Mouse (Mus musculus) C2C12 (cell line): ENCODE results near the gene Patj. TPM values are rescaled to one million over a fixed set of nuclear protein-coding genes. Genes with fewer than 3 reads are reported as not detected.

ENCODE experiments used
- H3K27me3 ChIP-seq: one replicate; pipeline ENCODE4 v1.6.1; 2011; ENCODE audit not compliant: control insufficient read depth, insufficient read depth, insufficient read length
- H3K36me3 ChIP-seq: one replicate; pipeline ENCODE4 v1.6.1; 2011; ENCODE audit not compliant: control insufficient read depth, insufficient read depth
- H3K4me3 ChIP-seq: one replicate; pipeline ENCODE4 v1.5.1; 2011; ENCODE audit warnings: mild to moderate bottlenecking, control low read depth; ENCODE audit not compliant: poor library complexity, insufficient read depth, severe bottlenecking
- H3K79me2 ChIP-seq: one replicate; pipeline ENCODE4 v1.6.1; 2011; ENCODE audit not compliant: control insufficient read depth, insufficient read depth
- H3K79me3 ChIP-seq: one replicate; pipeline ENCODE4 v1.6.1; 2011; ENCODE audit warnings: low read depth, control low read depth
- H3ac ChIP-seq: one replicate; pipeline ENCODE3; 2011; ENCODE audit warnings: low read depth; ENCODE audit not compliant: control insufficient read depth, insufficient read length
- CEBPB ChIP-seq: IDR thresholded peaks from one replicate; pipeline ENCODE4 v1.6.1; 2011; ENCODE audit warnings: low read depth, mild to moderate bottlenecking, control low read depth, moderate library complexity
- CTCF ChIP-seq: IDR thresholded peaks from one replicate; pipeline ENCODE4 v1.5.1; 2011; ENCODE audit not compliant: control insufficient read depth, insufficient read depth, insufficient read length
- FOSL1 ChIP-seq: IDR thresholded peaks from one replicate; pipeline ENCODE4 v1.8.0; 2011; ENCODE audit warnings: mild to moderate bottlenecking, low read length; ENCODE audit not compliant: poor library complexity, insufficient read depth, severe bottlenecking
- MAX ChIP-seq: IDR thresholded peaks from one replicate; pipeline ENCODE4 v1.6.1; 2011; ENCODE audit warnings: mild to moderate bottlenecking, control low read depth
- MYOD1 ChIP-seq: IDR thresholded peaks from one replicate; pipeline ENCODE4 v1.6.1; 2011; ENCODE audit warnings: low read depth; ENCODE audit not compliant: control insufficient read depth, insufficient read length
- MYOG ChIP-seq: IDR thresholded peaks from one replicate; pipeline ENCODE4 v1.6.1; 2011; ENCODE audit not compliant: control insufficient read depth, insufficient read length; ENCODE audit errors: extremely low read depth
- USF1 ChIP-seq: IDR thresholded peaks from one replicate; pipeline ENCODE4 v1.6.1; 2011; ENCODE audit warnings: low read depth, mild to moderate bottlenecking, control low read depth, moderate library complexity
- polyA plus RNA-seq: library from polyadenylated mRNA; unstranded; fragments of >200 nt; fragmentation: generic; extraction: Trizol; gene quantifications from one replicate; pipeline ENCODE4 v1.2.1, GENCODE M21; 2012; ENCODE audit warnings: missing spikeins

Patj gene
- polyA plus RNA-seq, 1 experiment: 3.3 TPM

DNA sequence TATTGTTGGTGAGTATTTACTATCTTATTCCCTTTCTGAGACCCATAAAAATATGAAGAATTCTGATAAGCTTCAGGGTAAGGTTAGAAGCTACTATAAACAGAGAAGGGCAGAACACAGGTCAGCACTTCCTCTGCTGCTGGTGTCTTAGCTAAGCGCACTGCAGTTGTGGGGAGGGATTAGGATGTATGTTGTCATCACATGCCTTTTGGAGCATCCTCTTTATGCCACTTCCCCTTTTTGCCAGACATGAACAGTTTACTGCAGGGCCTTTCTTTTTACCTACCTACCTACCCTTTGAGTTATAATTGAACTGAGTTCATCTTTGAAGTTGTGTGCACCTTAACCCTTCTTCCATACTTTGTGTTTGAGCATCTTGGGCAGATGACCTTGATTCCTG is 69.9 kb downstream of the Patj start:
- Histone ChIP-seq H3K79me2 (no peaks in the 10 kb centered on the region), H3ac (no peak overlapping the region), H3K27me3 (no peaks in the 10 kb centered on the region), H3K79me3 (no peaks in the 10 kb centered on the region), H3K36me3 (no peaks in the 10 kb centered on the region), H3K4me3 (no peak overlapping the region)
- TF ChIP-seq CTCF: no peak
- TF ChIP-seq CEBPB: no peak
- no peak for TF ChIP-seq USF1
- no peak for TF ChIP-seq FOSL1
- TF ChIP-seq MYOD1: no peak
- TF ChIP-seq MAX: no peak
- no peak for TF ChIP-seq MYOG

DNA sequence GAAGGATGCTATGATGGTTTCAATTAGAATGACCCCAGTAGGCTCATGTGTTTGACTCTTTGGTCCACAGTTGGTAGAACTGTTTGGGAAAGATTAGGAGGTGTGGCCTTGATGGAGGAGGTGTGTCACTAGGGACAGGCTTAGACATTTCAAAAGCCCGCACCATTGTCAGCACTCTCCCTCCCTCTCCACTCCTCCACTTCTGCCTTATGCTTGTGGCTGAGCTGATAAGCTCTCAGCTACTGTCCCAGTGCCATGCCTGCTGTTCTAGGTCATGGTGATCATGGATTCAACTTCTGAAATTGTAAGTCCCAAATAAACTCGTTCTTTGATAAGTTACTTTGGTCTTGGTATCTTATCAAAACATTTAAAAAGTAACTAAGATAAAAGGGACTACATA is 70.3 kb downstream of the Patj start:
- Histone ChIP-seq H3ac (no peak overlapping the region), H3K27me3 (no peaks in the 10 kb centered on the region), H3K4me3 (no peak overlapping the region)

DNA sequence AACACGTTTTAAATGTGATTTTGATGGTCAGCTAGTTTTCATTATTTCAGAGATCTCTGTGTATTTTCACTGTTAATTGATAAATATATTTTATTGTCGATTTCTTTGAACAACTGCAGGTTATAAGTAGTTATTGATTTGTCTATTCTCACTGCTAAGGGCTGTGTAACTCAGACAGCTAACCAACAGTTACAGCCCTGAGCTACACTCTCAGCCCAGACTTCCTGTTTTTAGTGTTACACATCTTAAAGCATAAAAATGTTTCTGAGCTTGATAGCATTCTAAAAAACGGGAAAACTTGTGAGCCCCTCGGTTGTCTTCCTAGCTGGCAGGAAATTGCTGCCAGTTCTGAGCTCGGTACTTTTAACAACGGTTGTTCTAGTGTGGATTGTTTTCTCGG is 75.8 kb downstream of the Patj start:
- no peaks in the 10 kb centered on the region for H3K79me3 ChIP-seq

More for the DNA sequence above, 70.3 kb downstream of the Patj start:
- no peak for TF ChIP-seq CEBPB
- TF ChIP-seq FOSL1: no peak
- TF ChIP-seq USF1: no peak
- TF ChIP-seq MAX: no peak
- no peak for TF ChIP-seq MYOG
- no peak for TF ChIP-seq MYOD1
- TF ChIP-seq CTCF: no peak
- H3K79me3 ChIP-seq: no peaks in the 10 kb centered on the region
- no peaks in the 10 kb centered on the region for H3K79me2 ChIP-seq
- no peaks in the 10 kb centered on the region for H3K36me3 ChIP-seq

DNA sequence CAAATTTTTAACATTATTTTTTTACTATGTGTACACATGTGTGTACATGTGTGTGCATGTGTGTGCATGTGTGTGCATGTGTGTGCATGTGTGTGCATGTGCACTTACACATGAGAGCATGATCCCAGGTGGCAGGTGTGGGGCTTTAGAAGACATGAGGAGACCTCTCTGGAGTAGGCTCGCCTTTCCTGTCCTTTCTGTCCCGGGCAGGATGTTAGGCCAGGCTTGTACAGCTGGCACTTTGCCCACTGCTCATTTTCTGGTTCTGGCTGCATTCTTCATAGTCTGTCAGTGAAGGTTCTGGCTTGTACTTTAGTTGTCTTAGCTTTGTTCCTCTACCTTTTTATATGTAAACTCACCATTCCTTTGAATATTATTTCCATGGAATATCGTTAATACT is 77.9 kb downstream of the Patj start:
- no peak overlapping the region for H3K4me3 ChIP-seq
- TF ChIP-seq CTCF (no peak), FOSL1 (no peak), MAX (no peak), USF1 (no peak), MYOG (no peak), MYOD1 (no peak), CEBPB (no peak)
- no peaks in the 10 kb centered on the region for H3K36me3 ChIP-seq
- H3K27me3 ChIP-seq: no peaks in the 10 kb centered on the region
- no peaks in the 10 kb centered on the region for H3K79me2 ChIP-seq
- no peak overlapping the region for H3ac ChIP-seq
- H3K79me3 ChIP-seq: no peaks in the 10 kb centered on the region

More for the DNA sequence above, 75.8 kb downstream of the Patj start:
- TF ChIP-seq MYOG: no peak
- no peak for TF ChIP-seq CEBPB
- TF ChIP-seq USF1: no peak
- TF ChIP-seq CTCF: no peak
- TF ChIP-seq FOSL1: no peak
- TF ChIP-seq MAX: no peak
- no peak for TF ChIP-seq MYOD1
- no peak overlapping the region for H3ac ChIP-seq
- no peak overlapping the region for H3K4me3 ChIP-seq
- H3K36me3 ChIP-seq: no peaks in the 10 kb centered on the region
- no peaks in the 10 kb centered on the region for H3K27me3 ChIP-seq
- no peaks in the 10 kb centered on the region for H3K79me2 ChIP-seq

DNA sequence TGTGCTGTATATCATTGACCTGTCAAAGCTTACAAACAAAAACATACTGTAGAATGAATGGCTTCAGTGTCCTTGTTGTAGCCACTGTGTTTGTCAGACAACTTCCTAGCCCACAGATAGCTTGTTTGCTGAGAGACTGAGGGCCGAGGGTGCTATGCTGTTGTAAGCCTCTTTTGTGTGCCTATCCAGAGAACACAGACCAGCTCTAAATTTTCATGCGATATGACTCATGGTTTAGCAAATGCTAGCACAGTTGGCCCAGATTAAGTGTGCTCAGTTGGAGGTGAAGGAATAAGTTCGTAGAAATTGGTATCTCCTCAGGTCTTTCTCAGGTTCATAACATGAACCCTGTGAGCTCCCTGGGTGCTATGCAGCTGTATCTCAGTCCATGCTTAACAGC is 82.4 kb downstream of the Patj start:
- H3K36me3 ChIP-seq: no peaks in the 10 kb centered on the region
- H3K79me2 ChIP-seq: no peaks in the 10 kb centered on the region
- H3K79me3 ChIP-seq: no peaks in the 10 kb centered on the region
- no peak overlapping the region for H3K4me3 ChIP-seq
- no peak overlapping the region for H3ac ChIP-seq
- H3K27me3 ChIP-seq: no peaks in the 10 kb centered on the region
- no peak for TF ChIP-seq FOSL1
- no peak for TF ChIP-seq CEBPB
- TF ChIP-seq MYOG: no peak
- TF ChIP-seq CTCF: no peak
- TF ChIP-seq USF1: no peak
- TF ChIP-seq MAX: no peak
- no peak for TF ChIP-seq MYOD1

DNA sequence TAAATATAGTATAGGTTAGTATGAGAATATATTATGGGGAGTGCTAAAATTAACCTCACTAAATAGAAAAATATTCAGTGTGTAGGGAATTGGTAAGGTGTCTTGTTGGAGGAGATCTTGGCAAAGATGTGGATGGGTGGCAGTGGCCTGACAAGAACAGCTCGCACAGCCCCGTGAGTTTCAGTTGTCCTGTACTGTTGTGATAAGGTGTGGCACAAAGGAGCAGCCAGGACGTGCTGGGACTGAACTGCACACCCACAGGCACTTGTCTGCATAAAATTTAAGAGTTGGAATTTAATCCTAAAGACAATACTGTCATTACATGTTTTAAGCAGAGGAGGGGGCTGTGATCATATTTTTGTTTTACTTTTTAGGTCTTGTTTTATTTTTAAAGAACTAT is 90.9 kb downstream of the Patj start:
- Histone ChIP-seq H3K36me3 (no peaks in the 10 kb centered on the region), H3K79me2 (no peaks in the 10 kb centered on the region), H3ac (no peak overlapping the region), H3K27me3 (no peaks in the 10 kb centered on the region), H3K4me3 (no peak overlapping the region), H3K79me3 (no peaks in the 10 kb centered on the region)
- TF ChIP-seq CTCF (no peak), FOSL1 (no peak), MAX (no peak), MYOD1 (no peak), USF1 (no peak), CEBPB (no peak)
